Comparison of ENCODE assay signal across 17 mouse cellular contexts in genomic region chr9:102877916-102878315, GRCm38 (mm10).
"Had no signal": no experiment of that assay in that cellular context is flagged by ENCODE, and none has a peak within 500 bp of the region (broad histone marks: within the 10 kb centered on the region; RNA-seq: fewer than 3 reads in every experiment).

No protein-coding gene starts in this region.

- H3K27ac ChIP-seq: liver, embryonic 14.5 days; midbrain, embryonic 10.5 days; midbrain, embryonic 13.5 days; midbrain, embryonic 15.5 days had no signal

- DNase-seq: lung, adult 18-20 months; lung, embryonic 14.5 days; lung, postnatal 10 days; lung, postnatal 4 days; retina, postnatal 1 day; right cerebral cortex, adult 18-20 months; right cerebral cortex, postnatal 25 days; right cerebral cortex, postnatal 4 days; spleen, adult 18-20 months; thymus, adult 18-20 months; thymus, postnatal 14 days; thymus, postnatal 36 days had no signal

- H3K4me1 ChIP-seq: midbrain, embryonic 10.5 days; midbrain, embryonic 13.5 days; midbrain, embryonic 15.5 days had no signal

- H3K4me3 ChIP-seq: midbrain, embryonic 10.5 days; midbrain, embryonic 13.5 days; midbrain, embryonic 15.5 days; myocyte had no signal

- H3K4me2 ChIP-seq: lung, embryonic 14.5 days; midbrain, embryonic 13.5 days; midbrain, embryonic 15.5 days had no signal

- H3K9ac ChIP-seq: liver, embryonic 14.5 days; lung, embryonic 14.5 days; midbrain, embryonic 13.5 days; midbrain, embryonic 15.5 days had no signal

- ATAC-seq: midbrain, embryonic 13.5 days; midbrain, embryonic 15.5 days had no signal

- H3K9me3 ChIP-seq: midbrain, embryonic 10.5 days; midbrain, embryonic 13.5 days; midbrain, embryonic 15.5 days had no signal

- H3K27me3 ChIP-seq: midbrain, embryonic 13.5 days; midbrain, embryonic 15.5 days had no signal
